Mouse (Mus musculus): ENCODE measurements around the gene Gp1bb.
A peak's percentile ranks its signal among the peaks of the same experiment; 100 is the strongest.

The Gp1bb gene

GRCm38 (mm10) chr16:18622019-18622418, at the start of gene Gp1bb:
Gene Gp1bb (minus strand): TSS chr16:18622403.
- peak; percentile 36 for DNase-seq

- DNase-seq = no peak
These were observed 47.7 kb upstream of the Gp1bb start for GRCm38 (mm10) chr16:18669914-18670313.

- no peak for DNase-seq
These were observed 36.4 kb upstream of the Gp1bb start for GRCm38 (mm10) chr16:18658597-18658996.

GRCm38 (mm10) chr16:18655372-18656098, 33.3 kb upstream of the Gp1bb start:
- DNase-seq = no peak

- no peak for DNase-seq
These were observed 31.3 kb upstream of the Gp1bb start for GRCm38 (mm10) chr16:18653290-18654160.

GRCm38 (mm10) chr16:18649126-18649525, 26.9 kb upstream of the Gp1bb start:
- DNase-seq = no peak

- DNase-seq = no peak
These were observed 23.1 kb upstream of the Gp1bb start for GRCm38 (mm10) chr16:18645329-18645728.

- no peak for DNase-seq
These were observed 22.3 kb upstream of the Gp1bb start for GRCm38 (mm10) chr16:18644485-18644884.

GRCm38 (mm10) chr16:18643406-18643998, 21.3 kb upstream of the Gp1bb start:
- DNase-seq = no peak

- DNase-seq = no peak
These were observed 20.7 kb upstream of the Gp1bb start for GRCm38 (mm10) chr16:18642897-18643296.

- no peak for DNase-seq
These were observed 20.1 kb upstream of the Gp1bb start for GRCm38 (mm10) chr16:18642291-18642690.

- DNase-seq = no peak
These were observed 17.3 kb upstream of the Gp1bb start for GRCm38 (mm10) chr16:18639382-18639929.

GRCm38 (mm10) chr16:18638396-18638795, 16.2 kb upstream of the Gp1bb start:
- no peak for DNase-seq

GRCm38 (mm10) chr16:18636804-18637203, 14.6 kb upstream of the Gp1bb start:
- no peak for DNase-seq

GRCm38 (mm10) chr16:18636401-18636800, 14.2 kb upstream of the Gp1bb start:
- no peak for DNase-seq

GRCm38 (mm10) chr16:18633333-18633732, 11.1 kb upstream of the Gp1bb start:
- DNase-seq = no peak

- DNase-seq = no peak
These were observed 10.6 kb upstream of the Gp1bb start for GRCm38 (mm10) chr16:18632816-18633215.

- DNase-seq = no peak
These were observed 9.9 kb upstream of the Gp1bb start for GRCm38 (mm10) chr16:18632059-18632458.

GRCm38 (mm10) chr16:18631141-18631540, 8.9 kb upstream of the Gp1bb start:
- DNase-seq = no peak

- no peak for DNase-seq
These were observed 8.1 kb upstream of the Gp1bb start for GRCm38 (mm10) chr16:18630291-18630690.

GRCm38 (mm10) chr16:18629390-18630231, 7.4 kb upstream of the Gp1bb start, which contains the start of gene Sept5:
Gene Sept5 (minus strand): TSS chr16:18629954.
- peak; percentile 83 for DNase-seq

- no peak for DNase-seq
These were observed 6.7 kb upstream of the Gp1bb start for GRCm38 (mm10) chr16:18628948-18629340.

Measured in cerebellum, adult 9-10 months (tissue).